Mouse (Mus musculus) embryonic fibroblast, embryonic 13.5 days (primary cell): ENCODE results near the gene Saa2. TPM values are rescaled to one million over a fixed set of nuclear protein-coding genes. Genes with fewer than 3 reads are reported as not detected.

Source experiments
- H3K27ac ChIP-seq: 2 replicates; pipeline ENCODE4 v1.5.1; 2012; ENCODE audit warnings: low read length, control low read depth, inconsistent platforms; ENCODE audit not compliant: insufficient read depth
- H3K4me1 ChIP-seq: 2 replicates; pipeline ENCODE4 v1.6.1; 2011; ENCODE audit warnings: low read length; ENCODE audit not compliant: control insufficient read depth, insufficient read depth
- H3K4me3 ChIP-seq: 2 replicates; pipeline ENCODE4 v1.5.1; 2011; ENCODE audit warnings: mild to moderate bottlenecking, control low read depth, low read length; ENCODE audit not compliant: insufficient read depth
- CTCF ChIP-seq: IDR thresholded peaks from 2 replicates; pipeline ENCODE4 v1.5.1; 2011; ENCODE audit warnings: mild to moderate bottlenecking, control low read depth, low read length, moderate library complexity, borderline replicate concordance; ENCODE audit not compliant: insufficient read depth
- POLR2A ChIP-seq: IDR thresholded peaks from 2 replicates; pipeline ENCODE4 v1.6.1; 2011; ENCODE audit warnings: low read depth, mild to moderate bottlenecking, control low read depth, low read length, moderate library complexity
- polyA plus RNA-seq: library from polyadenylated mRNA; stranded (reverse); fragments of >200 nt; gene quantifications from 2 replicates; pipeline ENCODE4 v1.2.4, GENCODE M21; 2011; ENCODE audit warnings: low read depth; ENCODE audit not compliant: missing spikeins, insufficient read length

The Saa2 gene
- polyA plus RNA-seq, 1 experiment, result not detected

DNA sequence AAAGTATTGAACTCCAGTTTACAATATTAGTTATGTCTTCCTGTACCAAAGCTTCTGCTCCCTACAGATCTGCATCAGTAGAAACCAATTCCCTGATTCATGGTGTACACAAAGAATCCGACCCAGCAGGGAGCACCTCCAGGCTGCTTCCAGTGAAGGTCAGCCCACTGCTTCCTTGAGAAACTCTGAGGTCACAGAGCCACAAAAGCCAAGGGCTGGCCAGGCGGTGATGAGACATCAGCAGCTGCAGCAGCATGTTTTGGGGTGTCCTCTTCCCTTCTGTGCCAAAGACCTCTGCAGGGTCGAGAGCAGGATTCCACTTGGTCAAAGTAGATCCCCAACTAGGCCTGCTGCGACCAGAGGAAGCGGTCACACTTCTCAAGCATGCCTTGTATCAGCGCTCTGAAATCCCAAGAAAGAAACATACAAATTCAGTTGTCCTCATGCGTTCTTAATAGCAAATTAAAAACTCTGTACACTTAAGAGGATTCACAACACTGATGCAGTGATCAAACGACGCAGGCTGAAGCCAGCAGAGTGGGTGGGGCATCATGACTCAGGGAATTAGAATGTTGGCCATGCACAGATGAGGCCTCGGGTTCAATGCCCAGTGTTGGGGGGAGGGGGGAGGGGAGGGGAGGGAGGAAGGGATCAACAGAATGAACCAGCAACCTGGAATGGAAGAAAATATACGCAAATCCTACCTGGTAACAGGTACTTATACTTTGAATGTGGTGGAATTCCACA is 9.6 kb downstream of the Saa2 start:
- Histone ChIP-seq H3K27ac (no peak overlapping the region), H3K4me1 (peaks cover 5% of the 10 kb centered on the region; the same call in 1 of the 2 replicates)
- TF ChIP-seq POLR2A (no peak), CTCF (no peak)

DNA sequence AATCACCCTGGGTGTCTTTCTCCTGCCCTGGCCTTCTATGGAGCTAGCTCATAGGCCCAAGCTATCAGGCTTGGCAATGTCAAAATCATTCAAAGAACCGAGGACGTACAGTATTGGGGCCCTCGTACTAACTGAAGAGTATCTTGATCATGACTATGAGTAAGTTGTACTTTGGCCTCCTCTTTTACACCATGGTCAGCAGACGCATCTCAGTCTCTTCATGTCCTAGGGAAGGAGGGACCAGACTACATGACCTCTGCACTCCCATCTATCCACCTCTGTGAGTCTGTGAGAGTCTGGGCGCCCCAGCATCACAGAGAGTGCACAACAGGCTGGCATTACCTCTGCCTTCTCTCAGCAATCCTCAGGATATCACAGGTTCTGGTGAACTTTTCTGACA is 11.0 kb downstream of the Saa2 start:
- TF ChIP-seq POLR2A, result no peak
- TF ChIP-seq CTCF, result no peak
- H3K4me3 ChIP-seq, result no peak overlapping the region
- no peak overlapping the region for H3K27ac ChIP-seq
- peaks cover 5% of the 10 kb centered on the region; the same call in 1 of the 2 replicates for H3K4me1 ChIP-seq

More for the DNA sequence above, 9.6 kb downstream of the Saa2 start:
- no peak overlapping the region for H3K4me3 ChIP-seq

DNA sequence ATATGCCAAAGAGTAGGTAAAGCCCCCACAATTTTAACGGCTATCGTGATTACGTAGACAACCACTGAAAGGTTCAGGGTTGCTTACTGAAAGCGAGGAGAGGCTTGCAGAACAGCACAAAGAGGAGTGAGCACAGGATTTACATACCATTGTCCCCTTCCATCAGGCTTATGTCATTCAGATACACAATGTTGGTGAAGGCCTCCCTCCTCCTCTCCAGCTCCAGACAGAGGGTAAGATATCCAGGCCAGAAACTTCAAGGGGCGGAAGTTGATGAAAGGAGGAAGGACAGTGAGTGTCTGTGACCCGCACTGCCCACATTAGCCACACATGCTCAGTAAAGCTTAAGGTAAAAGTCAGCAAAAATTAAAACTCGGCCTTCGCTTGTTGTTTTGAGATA is 13.1 kb downstream of the Saa2 start:
- Histone ChIP-seq H3K4me1 (peaks cover 5% of the 10 kb centered on the region; the same call in 1 of the 2 replicates), H3K27ac (no peak overlapping the region), H3K4me3 (no peak overlapping the region)
- TF ChIP-seq CTCF, result no peak
- no peak for TF ChIP-seq POLR2A

DNA sequence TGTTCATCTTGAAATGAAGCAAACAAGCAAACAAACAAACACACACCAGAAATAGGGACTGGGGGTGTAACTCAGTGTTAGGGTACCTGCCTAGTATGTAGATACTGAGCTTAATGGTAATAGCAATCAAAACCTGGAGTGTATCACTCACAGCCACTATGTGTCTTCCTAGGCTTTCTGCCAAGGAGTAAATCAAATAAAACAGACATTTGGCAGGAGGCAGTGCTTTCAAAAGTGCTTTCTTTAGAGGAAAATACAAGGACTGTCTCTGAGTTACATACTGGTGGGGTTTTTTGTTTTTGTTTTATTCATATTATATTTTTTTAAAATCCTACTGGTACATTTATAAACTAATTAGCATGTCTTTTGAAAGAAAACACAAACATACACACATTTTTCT is 15.8 kb downstream of the Saa2 start:
- no peak overlapping the region for H3K27ac ChIP-seq
- no peak overlapping the region for H3K4me3 ChIP-seq
- no peak for TF ChIP-seq CTCF
- TF ChIP-seq POLR2A, result no peak
- no peaks in the 10 kb centered on the region for H3K4me1 ChIP-seq

DNA sequence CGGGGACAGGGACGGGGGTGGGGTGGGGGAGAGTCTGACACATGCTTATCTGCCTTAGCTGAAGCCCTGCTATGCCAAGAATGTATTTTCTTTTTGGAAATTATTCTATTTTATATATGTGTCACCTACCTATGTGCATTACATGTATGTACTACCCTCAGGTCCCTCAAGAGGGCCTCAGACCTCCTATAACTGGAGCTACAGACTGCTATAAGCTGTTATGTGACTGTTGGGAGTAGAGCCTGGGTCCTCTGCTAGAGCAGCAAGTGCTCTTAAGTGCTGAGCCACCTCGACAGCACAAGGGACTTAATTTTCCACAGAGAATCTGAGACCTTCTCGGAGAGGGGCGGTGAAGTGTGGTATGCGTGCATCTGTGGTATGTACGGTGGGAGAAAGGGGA is 16.9 kb downstream of the Saa2 start:
- no peaks in the 10 kb centered on the region for H3K4me1 ChIP-seq
- H3K27ac ChIP-seq, result no peak overlapping the region
- H3K4me3 ChIP-seq, result no peak overlapping the region
- TF ChIP-seq POLR2A (no peak), CTCF (no peak)

DNA sequence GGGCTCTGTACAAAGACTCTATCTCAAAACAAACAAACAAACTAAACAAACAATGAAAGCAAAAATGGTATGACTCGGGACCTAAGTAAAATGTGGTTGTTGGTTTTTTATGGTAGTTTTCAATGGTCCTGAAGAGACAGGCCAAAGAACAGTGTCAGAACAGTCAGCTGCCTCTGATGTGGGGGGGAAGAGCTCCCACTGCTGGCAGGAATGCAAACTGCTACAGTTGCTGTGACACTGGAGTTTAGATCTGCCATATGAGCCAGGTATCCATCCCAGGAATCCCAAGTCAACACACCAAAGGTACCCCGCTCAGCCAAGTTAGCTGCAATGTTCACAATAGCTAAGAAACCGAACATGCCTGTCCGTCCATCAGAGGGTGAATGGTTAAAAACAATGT is 19.1 kb downstream of the Saa2 start:
- Histone ChIP-seq H3K4me1 (no peaks in the 10 kb centered on the region), H3K4me3 (no peak overlapping the region), H3K27ac (no peak overlapping the region)
- TF ChIP-seq CTCF (peak; percentile 87; the same call in 1 of the 2 replicates), POLR2A (no peak)

DNA sequence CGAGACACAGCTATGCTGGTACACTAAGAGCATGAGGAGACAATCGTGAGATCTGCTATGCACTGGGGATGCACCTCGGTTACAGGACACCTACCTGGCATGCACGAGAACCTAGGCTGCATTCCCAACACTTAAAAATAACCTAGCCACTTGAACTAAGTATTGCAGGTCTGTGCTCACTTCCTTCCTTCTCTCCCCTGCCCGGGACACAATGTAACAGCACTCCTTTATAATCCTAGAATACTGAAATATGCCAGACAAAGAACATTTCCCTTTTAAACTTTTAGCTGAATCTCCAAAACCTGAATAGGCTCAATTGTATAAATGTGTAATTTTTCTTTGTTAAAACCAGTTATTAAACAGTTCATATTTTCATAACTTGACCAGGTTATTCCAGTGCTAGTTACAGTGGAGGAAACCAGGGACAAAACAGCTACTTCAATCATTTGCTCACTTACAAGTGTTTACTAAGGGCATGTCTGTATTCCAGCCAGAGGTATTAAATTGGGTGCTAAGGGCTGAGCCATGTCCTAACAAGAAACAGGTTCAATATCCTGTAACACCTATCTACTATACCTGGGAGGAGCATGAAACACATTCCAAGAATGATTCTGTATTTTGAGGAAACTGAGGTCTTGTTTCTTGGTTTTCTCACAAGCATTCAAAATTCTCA is 37.7 kb downstream of the Saa2 start:
- Histone ChIP-seq H3K4me3 (no peak overlapping the region), H3K4me1 (peaks cover 4% of the 10 kb centered on the region; the same call in 1 of the 2 replicates), H3K27ac (no peak overlapping the region)
- no peak for TF ChIP-seq CTCF
- TF ChIP-seq POLR2A, result no peak

DNA sequence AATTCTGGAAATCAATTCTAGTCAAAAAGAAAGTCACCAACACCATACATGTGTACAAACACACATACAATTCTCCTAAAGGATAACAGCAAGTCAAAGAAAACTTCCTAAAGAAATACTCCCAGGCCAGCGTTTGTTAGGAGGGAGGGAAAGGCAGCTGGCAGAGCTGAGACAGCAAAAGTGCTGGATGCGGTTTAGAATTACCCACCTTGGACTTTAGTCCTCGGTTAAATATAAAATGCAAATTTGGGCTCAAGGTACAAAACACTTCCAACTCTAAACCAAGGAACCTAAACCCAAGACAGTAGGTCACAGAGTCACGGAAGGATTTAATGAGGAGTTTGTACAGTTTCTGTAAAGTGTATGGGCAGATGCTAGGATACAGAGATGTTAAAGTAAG is 42.3 kb downstream of the Saa2 start:
- Histone ChIP-seq H3K4me3 (no peak overlapping the region), H3K27ac (no peak overlapping the region), H3K4me1 (peaks cover 9% of the 10 kb centered on the region)
- TF ChIP-seq POLR2A, result no peak
- no peak for TF ChIP-seq CTCF

DNA sequence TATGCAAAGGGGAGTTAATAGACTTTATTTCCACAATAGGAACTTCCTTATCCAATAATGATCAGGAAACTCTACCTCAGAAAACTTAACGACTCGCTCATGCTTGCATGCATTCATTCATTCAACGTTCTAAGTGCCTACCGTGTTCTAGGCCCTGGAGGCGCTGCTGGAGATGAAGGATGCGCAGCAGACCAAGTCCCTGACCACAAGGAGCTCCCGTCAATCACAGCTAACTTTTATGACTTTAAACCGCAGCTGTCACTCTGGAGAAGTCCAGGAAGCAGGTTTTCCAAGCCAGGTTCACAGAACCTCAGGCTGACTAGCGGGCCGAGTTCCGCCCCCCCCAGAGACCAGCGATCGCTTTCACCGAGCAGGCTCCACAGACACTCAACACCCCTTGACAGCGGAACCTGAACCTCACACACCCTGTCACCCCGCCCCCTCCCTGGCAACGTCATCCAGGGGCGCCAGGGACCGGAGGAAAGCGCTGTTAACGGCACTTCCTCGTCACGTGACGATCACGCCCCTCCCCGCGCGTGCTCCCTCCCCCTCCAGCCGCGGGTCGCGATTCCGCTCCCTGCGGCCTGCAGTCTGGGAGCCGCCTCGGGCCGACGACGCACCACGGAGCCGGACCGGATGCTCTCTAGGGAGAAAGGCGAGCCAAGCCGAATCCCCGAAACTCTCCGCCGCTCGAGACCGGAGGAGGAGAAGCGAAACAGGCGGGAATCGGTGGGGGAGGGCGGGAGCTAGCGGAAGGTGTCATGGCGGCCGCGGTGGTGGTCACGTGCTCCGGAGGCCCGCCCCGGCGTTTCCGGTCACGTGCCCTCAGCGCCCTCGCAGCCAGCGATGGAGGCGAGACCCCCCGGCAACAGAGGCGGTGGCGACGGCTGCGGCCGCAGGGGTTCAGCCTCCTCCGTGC is 44.0 kb downstream of the Saa2 start, which contains the start of the genes Hps5 and Gtf2h1:
Gene Hps5 (minus strand): TSS at position 778 of the 919 bp plus-strand sequence.
Gene Gtf2h1 (plus strand): TSS at position 817 of the 919 bp plus-strand sequence.
- peak within 1 kb of the TSS; percentile 100 for H3K4me3 ChIP-seq
- TF ChIP-seq CTCF (no peak), POLR2A (peak; percentile 65)
- peak within 1 kb of the TSS; percentile 73 for H3K27ac ChIP-seq

More for the DNA sequence above, 44.0 kb downstream of the Saa2 start, which contains the start of the genes Hps5 and Gtf2h1:
- peaks cover 9% of the 10 kb centered on the region for H3K4me1 ChIP-seq
